Mouse (Mus musculus) liver, postnatal 0 days (tissue): Measurements from ENCODE around the gene Gm11569.

ENCODE experiments used
- CTCF ChIP-seq: sonication (generic); IDR thresholded peaks from 2 replicates; pipeline ENCODE4 v1.5.1; 2016; ENCODE audit warnings: antibody characterized with exemption, low read depth
- EP300 ChIP-seq: IDR thresholded peaks from 2 replicates; pipeline ENCODE4 v1.6.1; 2016; ENCODE audit warnings: antibody characterized with exemption, low read depth, mild to moderate bottlenecking

- TF ChIP-seq EP300: no peak
- TF ChIP-seq CTCF: no peak
These were observed 43.5 kb upstream of the Gm11569 start for GRCm38 (mm10) chr11:99842185-99842584.
